Mouse (Mus musculus) myocyte (in vitro differentiated cells): ENCODE data around the gene Frmd4a. TPM values are rescaled to one million over a fixed set of nuclear protein-coding genes. Genes with fewer than 3 reads are reported as not detected.

ENCODE experiments used
- H3K27me3 ChIP-seq: one replicate; pipeline ENCODE4 v1.6.1; 2011; ENCODE audit not compliant: control insufficient read depth, insufficient read depth, insufficient read length
- H3K36me3 ChIP-seq: one replicate; pipeline ENCODE4 v1.6.1; 2011; ENCODE audit not compliant: control insufficient read depth, insufficient read depth
- H3K4me2 ChIP-seq: one replicate; pipeline ENCODE4 v1.6.1; 2011; ENCODE audit warnings: low read depth, control low read depth
- H3K4me3 ChIP-seq: one replicate; pipeline ENCODE4 v1.5.1; 2011; ENCODE audit warnings: mild to moderate bottlenecking, control low read depth, moderate library complexity
- H3K79me2 ChIP-seq: one replicate; pipeline ENCODE4 v1.6.1; 2011; ENCODE audit not compliant: control insufficient read depth, insufficient read depth
- H3ac ChIP-seq: one replicate; pipeline ENCODE4 v1.6.1; 2011; ENCODE audit not compliant: control insufficient read depth, insufficient read length
- CEBPB ChIP-seq: IDR thresholded peaks from 2 replicates; pipeline ENCODE4 v1.6.1; 2011; ENCODE audit warnings: mild to moderate bottlenecking, moderate library complexity; ENCODE audit not compliant: poor library complexity, insufficient read depth, severe bottlenecking
- E2F4 ChIP-seq: IDR thresholded peaks from one replicate; pipeline ENCODE4 v1.6.1; 2011; ENCODE audit warnings: mild to moderate bottlenecking, control low read depth, moderate library complexity; ENCODE audit not compliant: insufficient read depth
- MAX ChIP-seq: IDR thresholded peaks from one replicate; pipeline ENCODE4 v1.6.1; 2011; ENCODE audit warnings: low read depth, mild to moderate bottlenecking, control low read depth
- MYOD1 ChIP-seq, 3 experiments: IDR thresholded peaks; one replicate each; pipeline ENCODE4 v1.6.1; 2011; ENCODE audit warnings: control low read depth in 2 of 3, low read depth in 2 of 3, mild to moderate bottlenecking in 2 of 3, moderate library complexity in 1 of 3; ENCODE audit not compliant: insufficient read length in 2 of 3, control insufficient read depth in 1 of 3
- MYOG ChIP-seq, 3 experiments: IDR thresholded peaks; one replicate each; pipeline ENCODE4 v1.6.1; 2011; ENCODE audit warnings: control low read depth in 2 of 3, low read depth in 2 of 3, mild to moderate bottlenecking in 2 of 3; ENCODE audit not compliant: insufficient read length in 2 of 3, control insufficient read depth in 1 of 3, insufficient read depth in 1 of 3
- POLR2A ChIP-seq: IDR thresholded peaks from one replicate; pipeline ENCODE4 v1.6.1; 2011; ENCODE audit warnings: low read depth, mild to moderate bottlenecking, control low read depth, moderate library complexity; ENCODE audit not compliant: insufficient read length
- POLR2AphosphoS2 ChIP-seq: IDR thresholded peaks from one replicate; pipeline ENCODE4 v1.6.1; 2011; ENCODE audit warnings: low read depth, control low read depth; ENCODE audit not compliant: insufficient read length
- REST ChIP-seq: IDR thresholded peaks from one replicate; pipeline ENCODE4 v1.6.1; 2011; ENCODE audit warnings: mild to moderate bottlenecking, control low read depth, moderate library complexity; ENCODE audit not compliant: insufficient read depth, insufficient read length
- SRF ChIP-seq: IDR thresholded peaks from one replicate; pipeline ENCODE4 v1.6.1; 2011; ENCODE audit warnings: low read depth; ENCODE audit not compliant: control insufficient read depth, insufficient read length
- TCF12 ChIP-seq: IDR thresholded peaks from one replicate; pipeline ENCODE4 v1.6.1; 2011; ENCODE audit warnings: mild to moderate bottlenecking, control low read depth; ENCODE audit not compliant: poor library complexity, insufficient read depth, severe bottlenecking
- TCF3 ChIP-seq: IDR thresholded peaks from one replicate; pipeline ENCODE4 v1.6.1; 2011; ENCODE audit warnings: low read depth, control low read depth; ENCODE audit not compliant: insufficient read length
- USF1 ChIP-seq: IDR thresholded peaks from one replicate; pipeline ENCODE4 v1.6.1; 2011; ENCODE audit warnings: low read depth, mild to moderate bottlenecking, control low read depth, moderate library complexity
- polyA plus RNA-seq: library from polyadenylated mRNA; unstranded; fragments of >200 nt; fragmentation: generic; extraction: Trizol; gene quantifications from one replicate; pipeline ENCODE4 v1.2.1, GENCODE M21; 2012; ENCODE audit warnings: missing spikeins

Gene Frmd4a
- polyA plus RNA-seq, 1 experiment = 24.7 TPM

DNA sequence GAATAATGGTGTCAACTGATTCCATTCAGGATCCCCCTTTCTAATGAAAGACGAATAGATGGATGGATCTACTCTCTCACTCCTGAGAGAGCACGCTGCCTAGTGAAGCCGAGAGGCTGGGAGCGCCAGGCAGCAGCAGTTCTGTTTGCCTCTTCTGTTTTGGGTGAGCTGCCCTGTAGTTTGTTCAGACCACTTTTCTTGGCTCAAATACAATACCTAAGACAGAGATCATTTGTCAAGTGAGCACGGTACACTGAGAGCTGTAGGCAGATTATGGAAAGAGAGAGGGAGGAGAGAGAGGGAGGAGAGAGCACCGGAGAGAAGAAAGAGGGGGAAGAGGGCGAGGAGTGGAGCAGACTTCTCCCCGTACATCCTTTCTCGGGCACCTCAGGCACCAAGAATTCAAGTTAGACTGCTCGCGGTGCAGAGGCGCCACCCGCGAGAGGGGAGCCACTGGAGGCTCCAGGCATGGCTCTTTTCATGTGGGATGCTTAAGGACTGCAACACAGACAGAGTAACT is 135.1 kb downstream of the Frmd4a start:
- H3ac ChIP-seq = no peak overlapping the region
- no peak for TF ChIP-seq REST
- no peak for TF ChIP-seq MYOG (IDR thresholded peaks at IDR 0.05; ENCODE audit: control insufficient read depth in 1 of 3, insufficient read depth in 1 of 3, insufficient read length in 2 of 3, low read depth in 2 of 3)
- TF ChIP-seq TCF12 = no peak
- no peak for TF ChIP-seq SRF
- no peak for TF ChIP-seq MAX
- no peak for TF ChIP-seq POLR2A
- TF ChIP-seq TCF3 = no peak
- TF ChIP-seq E2F4 = no peak
- H3K27me3 ChIP-seq = peaks cover 57% of the 10 kb centered on the region
- H3K4me3 ChIP-seq = no peak overlapping the region
- no peaks in the 10 kb centered on the region for H3K36me3 ChIP-seq
- H3K4me2 ChIP-seq = no peak overlapping the region
- no peaks in the 10 kb centered on the region for H3K79me2 ChIP-seq

GRCm38 (mm10) chr2:4153131-4153631 is 135.7 kb downstream of the Frmd4a start:
- Histone ChIP-seq H3K79me2 (no peaks in the 10 kb centered on the region), H3ac (no peak overlapping the region), H3K27me3 (peaks cover 59% of the 10 kb centered on the region), H3K4me3 (no peak overlapping the region), H3K4me2 (no peak overlapping the region), H3K36me3 (no peaks in the 10 kb centered on the region)
- TF ChIP-seq TCF12 (no peak), MAX (no peak), MYOG (IDR thresholded peaks at IDR 0.05; ENCODE audit: control insufficient read depth in 1 of 3, insufficient read depth in 1 of 3, insufficient read length in 2 of 3, low read depth in 2 of 3) (no peak), TCF3 (no peak), E2F4 (no peak), MYOD1 (IDR thresholded peaks at IDR 0.05; ENCODE audit: control insufficient read depth in 1 of 3, insufficient read length in 2 of 3, low read depth in 2 of 3) (no peak)

DNA sequence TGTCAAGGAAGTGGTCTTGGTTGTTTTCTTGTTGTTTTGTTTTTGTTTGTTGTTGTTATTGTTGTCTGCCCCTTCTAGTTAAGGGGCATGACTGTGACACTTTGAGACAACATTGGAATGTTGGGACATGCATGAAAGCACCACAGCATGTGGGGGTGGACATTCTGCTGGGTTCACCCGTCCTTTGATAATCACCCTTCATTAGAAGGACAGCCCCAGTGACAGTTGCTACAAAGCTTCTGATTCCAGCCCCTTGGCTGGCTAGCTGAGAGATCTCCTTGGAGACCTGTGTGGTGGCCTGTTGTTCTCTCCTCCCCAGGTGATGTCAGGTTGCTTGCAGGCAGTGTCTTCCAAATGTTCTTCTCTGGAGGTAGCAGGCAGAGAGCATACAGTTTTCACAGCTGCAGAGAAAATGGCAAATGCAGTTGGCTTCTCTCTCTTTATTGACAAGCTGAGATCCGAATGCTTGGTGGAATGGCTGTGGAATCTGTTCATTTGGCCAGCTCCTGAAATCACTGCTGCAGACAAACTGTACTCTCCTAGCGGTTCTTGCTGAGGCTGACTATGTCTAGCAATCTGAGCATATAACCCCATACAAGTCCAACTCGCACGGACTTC is 136.6 kb downstream of the Frmd4a start:
- Histone ChIP-seq H3K79me2 (no peaks in the 10 kb centered on the region), H3K36me3 (no peaks in the 10 kb centered on the region), H3K4me2 (no peak overlapping the region), H3ac (no peak overlapping the region), H3K4me3 (no peak overlapping the region), H3K27me3 (peaks cover 64% of the 10 kb centered on the region)
- TF ChIP-seq POLR2AphosphoS2 (no peak), MYOG (IDR thresholded peaks at IDR 0.05; ENCODE audit: control insufficient read depth in 1 of 3, insufficient read depth in 1 of 3, insufficient read length in 2 of 3, low read depth in 2 of 3) (no peak)

GRCm38 (mm10) chr2:4154654-4155047 is 137.1 kb downstream of the Frmd4a start:
- Histone ChIP-seq H3ac (no peak overlapping the region), H3K4me3 (no peak overlapping the region), H3K4me2 (no peak overlapping the region), H3K27me3 (peaks cover 63% of the 10 kb centered on the region), H3K79me2 (no peaks in the 10 kb centered on the region), H3K36me3 (no peaks in the 10 kb centered on the region)
- TF ChIP-seq E2F4 (no peak), POLR2AphosphoS2 (no peak), MYOD1 (IDR thresholded peaks at IDR 0.05; ENCODE audit: control insufficient read depth in 1 of 3, insufficient read length in 2 of 3, low read depth in 2 of 3) (no peak), MYOG (IDR thresholded peaks at IDR 0.05; ENCODE audit: control insufficient read depth in 1 of 3, insufficient read depth in 1 of 3, insufficient read length in 2 of 3, low read depth in 2 of 3) (no peak), USF1 (no peak), POLR2A (no peak), CEBPB (no peak), REST (no peak)

- no peak for TF ChIP-seq REST
- no peak for TF ChIP-seq TCF12
- TF ChIP-seq E2F4 = no peak
- no peak for TF ChIP-seq POLR2AphosphoS2
- TF ChIP-seq MYOG (IDR thresholded peaks at IDR 0.05; ENCODE audit: control insufficient read depth in 1 of 3, insufficient read depth in 1 of 3, insufficient read length in 2 of 3, low read depth in 2 of 3) = no peak
- no peak for TF ChIP-seq USF1
- no peak for TF ChIP-seq CEBPB
- TF ChIP-seq MAX = no peak
- TF ChIP-seq TCF3 = no peak
- TF ChIP-seq MYOD1 (IDR thresholded peaks at IDR 0.05; ENCODE audit: control insufficient read depth in 1 of 3, insufficient read length in 2 of 3, low read depth in 2 of 3) = no peak
- TF ChIP-seq SRF = no peak
- TF ChIP-seq POLR2A = no peak
- Histone ChIP-seq H3K4me2 (no peak overlapping the region), H3ac (no peak overlapping the region), H3K4me3 (no peak overlapping the region), H3K27me3 (peaks cover 56% of the 10 kb centered on the region), H3K36me3 (no peaks in the 10 kb centered on the region), H3K79me2 (no peaks in the 10 kb centered on the region)
Observed at GRCm38 (mm10) chr2:4155406-4155805, 137.9 kb downstream of the Frmd4a start.
